Mouse (Mus musculus) megakaryocyte, embryonic 14.5 days (primary cell): ENCODE results near the gene Klhl32. TPM values are rescaled to one million over a fixed set of nuclear protein-coding genes. Genes with fewer than 3 reads are reported as not detected.

Experiments
- H3K27me3 ChIP-seq: replicated peaks from 2 replicates; pipeline ENCODE3; 2012; ENCODE audit warnings: inconsistent platforms
- H3K36me3 ChIP-seq: replicated peaks from 2 replicates; pipeline ENCODE3; 2012; ENCODE audit warnings: low read length, inconsistent platforms, mixed read lengths
- H3K4me1 ChIP-seq: 2 replicates; pipeline ENCODE4 v1.6.1; 2012; ENCODE audit warnings: inconsistent platforms
- H3K4me3 ChIP-seq: replicated peaks from 2 replicates; pipeline ENCODE3; 2012; ENCODE audit warnings: moderate library complexity, mild to moderate bottlenecking, inconsistent platforms
- H3K9me3 ChIP-seq: 2 replicates; pipeline ENCODE4 v1.6.1; 2012; ENCODE audit warnings: inconsistent platforms
- FLI1 ChIP-seq: IDR thresholded peaks from 2 replicates; pipeline ENCODE4 v1.6.1; 2012; ENCODE audit warnings: low read length, inconsistent platforms, mixed read lengths
- GATA1 ChIP-seq: IDR thresholded peaks from 3 replicates; pipeline ENCODE4 v1.6.1; 2012; ENCODE audit warnings: mixed read lengths, low read length, inconsistent platforms, borderline replicate concordance
- polyA plus RNA-seq: library from polyadenylated mRNA; stranded (reverse); fragments of >175 nt; gene quantifications from 2 replicates; pipeline ENCODE4 v1.2.3, GENCODE M21; 2012; ENCODE audit warnings: low replicate concordance; ENCODE audit not compliant: insufficient read depth

Klhl32 gene
- polyA plus RNA-seq, 1 experiment: 0.07 TPM

DNA sequence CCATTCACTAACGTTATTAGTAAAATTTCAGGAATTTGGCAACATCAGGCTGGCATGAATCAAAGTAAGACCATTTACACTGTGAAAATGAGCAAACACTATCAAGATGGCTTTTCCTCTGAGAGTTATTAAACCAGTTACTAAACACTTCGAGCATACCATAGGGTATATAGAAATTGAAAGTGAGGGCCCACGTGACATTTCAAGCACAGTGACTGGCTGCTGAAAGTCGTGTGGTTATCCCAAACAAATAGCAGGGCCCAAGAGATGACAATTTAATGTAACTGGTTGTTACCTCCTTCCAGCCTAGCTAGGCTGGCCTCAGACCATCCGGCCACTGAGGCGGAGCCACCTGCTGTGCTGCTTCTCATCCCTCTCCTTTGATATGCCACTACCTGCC, 14.8 kb upstream of the Klhl32 start:
- Histone ChIP-seq H3K27me3 (no peaks in the 10 kb centered on the region), H3K36me3 (no peaks in the 10 kb centered on the region), H3K4me1 (no peaks in the 10 kb centered on the region), H3K4me3 (no peak overlapping the region), H3K9me3 (no peaks in the 10 kb centered on the region)
- TF ChIP-seq GATA1 (no peak), FLI1 (no peak)

DNA sequence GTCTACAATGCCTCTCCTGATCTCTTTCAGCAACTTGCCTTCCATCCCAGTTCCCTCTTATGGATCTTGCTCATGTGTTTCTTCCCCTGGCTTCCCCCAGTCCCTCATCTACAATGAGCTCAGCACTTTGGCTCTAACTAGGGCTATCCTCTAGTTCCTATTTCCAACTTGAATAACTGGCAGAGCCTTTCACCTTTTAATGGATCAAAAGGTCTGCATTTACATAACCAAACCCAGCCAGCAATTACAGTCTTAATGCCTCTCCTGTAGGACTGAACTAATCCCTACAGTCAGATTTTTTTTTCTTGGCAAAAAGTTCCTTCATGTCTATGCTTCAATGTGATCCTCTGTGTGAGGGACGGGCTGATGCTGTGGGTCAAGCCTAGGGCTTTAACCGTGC, 3.5 kb downstream of the Klhl32 start:
- TF ChIP-seq FLI1 (no peak), GATA1 (no peak)
- Histone ChIP-seq H3K36me3 (no peaks in the 10 kb centered on the region), H3K4me1 (peaks cover 12% of the 10 kb centered on the region), H3K9me3 (no peaks in the 10 kb centered on the region), H3K27me3 (peaks cover 26% of the 10 kb centered on the region), H3K4me3 (no peak overlapping the region)

DNA sequence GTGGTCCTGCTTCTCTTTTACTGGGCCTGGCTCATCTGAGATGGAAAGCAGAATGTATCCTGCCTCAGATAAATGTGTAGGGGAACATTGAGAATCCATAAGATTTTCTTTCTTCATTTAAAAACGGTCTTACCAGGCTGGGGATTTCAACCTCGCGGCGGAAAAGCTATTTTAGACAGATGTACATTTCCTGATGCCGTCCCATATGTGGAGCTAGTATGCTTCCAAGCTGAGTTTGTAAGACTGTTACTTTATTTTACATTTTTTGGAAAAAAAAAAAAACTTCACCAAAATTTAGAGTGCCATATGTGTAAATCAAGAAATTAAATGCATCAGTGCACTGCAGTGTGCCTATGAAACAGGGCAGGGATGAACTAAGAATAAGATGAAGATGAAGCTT, 5.4 kb downstream of the Klhl32 start:
- Histone ChIP-seq H3K4me1 (peaks cover 4% of the 10 kb centered on the region), H3K9me3 (no peaks in the 10 kb centered on the region), H3K36me3 (no peaks in the 10 kb centered on the region), H3K4me3 (no peak overlapping the region), H3K27me3 (peaks cover 13% of the 10 kb centered on the region)
- no peak for TF ChIP-seq FLI1
- TF ChIP-seq GATA1: no peak

DNA sequence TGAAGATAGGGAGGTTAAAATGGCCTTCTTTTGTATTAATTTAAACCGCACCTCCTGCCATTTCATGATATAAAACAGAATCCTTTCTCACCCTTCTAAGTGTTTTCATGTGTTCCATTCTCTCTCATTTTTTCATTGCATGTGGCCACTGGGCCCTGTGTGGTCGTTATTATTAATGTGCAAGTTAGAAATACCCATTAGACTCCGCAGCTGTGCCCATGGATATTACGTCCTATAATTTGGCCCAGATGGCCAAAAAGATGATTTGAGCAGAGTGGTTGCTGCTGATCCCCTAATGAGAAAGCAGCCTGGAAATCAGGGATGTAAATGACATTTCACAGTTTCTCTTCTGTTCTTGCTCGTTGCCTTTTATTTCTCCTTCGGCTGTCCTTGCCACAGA, 12.4 kb downstream of the Klhl32 start:
- no peaks in the 10 kb centered on the region for H3K27me3 ChIP-seq
- H3K4me3 ChIP-seq: no peak overlapping the region

DNA sequence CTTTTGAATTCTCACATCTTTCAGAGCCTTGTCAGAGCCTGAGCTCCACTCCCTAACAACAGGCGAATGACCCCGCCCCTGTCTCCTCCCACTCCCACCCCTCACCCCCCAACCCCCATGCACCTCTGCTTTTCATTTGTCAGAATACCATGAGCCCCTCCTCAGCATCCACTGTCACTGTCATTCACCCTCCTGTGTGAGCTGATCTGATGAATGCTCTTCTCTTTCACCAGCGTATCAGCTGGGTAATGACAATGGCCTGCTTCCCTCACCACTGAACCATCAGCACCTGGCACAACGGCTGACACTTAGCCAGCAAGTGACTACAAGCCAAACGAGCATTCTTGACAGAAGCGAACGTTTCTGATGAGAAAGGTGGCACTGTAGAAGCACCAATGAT, 15.4 kb downstream of the Klhl32 start:
- TF ChIP-seq GATA1 (no peak), FLI1 (no peak)
- no peak overlapping the region for H3K4me3 ChIP-seq
- H3K27me3 ChIP-seq: no peaks in the 10 kb centered on the region
- no peaks in the 10 kb centered on the region for H3K36me3 ChIP-seq
- no peaks in the 10 kb centered on the region for H3K4me1 ChIP-seq
- H3K9me3 ChIP-seq: no peaks in the 10 kb centered on the region

More for the DNA sequence above, 12.4 kb downstream of the Klhl32 start:
- H3K9me3 ChIP-seq: no peaks in the 10 kb centered on the region
- no peaks in the 10 kb centered on the region for H3K36me3 ChIP-seq
- no peaks in the 10 kb centered on the region for H3K4me1 ChIP-seq
- no peak for TF ChIP-seq FLI1
- no peak for TF ChIP-seq GATA1

DNA sequence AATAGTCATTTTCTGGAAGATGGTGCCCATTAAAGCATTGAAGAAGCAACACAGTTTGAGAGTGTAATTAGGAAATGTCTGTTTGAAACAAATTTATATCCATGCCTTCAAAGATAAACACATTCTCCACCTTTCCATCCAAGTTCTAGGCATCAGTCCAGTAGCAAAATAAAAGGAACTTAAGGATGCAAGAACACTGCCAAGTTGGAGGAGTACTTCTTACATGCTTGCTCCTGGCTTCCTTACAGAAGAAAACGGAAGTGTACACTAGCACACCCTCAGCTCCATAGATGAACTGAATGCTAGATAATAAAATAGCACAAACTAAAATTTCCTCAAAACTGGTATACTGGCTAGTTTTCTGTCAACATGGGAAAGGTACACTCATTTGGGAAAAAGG, 42.6 kb downstream of the Klhl32 start:
- no peaks in the 10 kb centered on the region for H3K27me3 ChIP-seq
- H3K9me3 ChIP-seq: 0 out of 2 replicates have a peak, but pooled peaks cover 4% of the 10 kb centered on the region
- no peaks in the 10 kb centered on the region for H3K4me1 ChIP-seq
- H3K36me3 ChIP-seq: no peaks in the 10 kb centered on the region
- H3K4me3 ChIP-seq: no peak overlapping the region
- no peak for TF ChIP-seq FLI1
- TF ChIP-seq GATA1: no peak

DNA sequence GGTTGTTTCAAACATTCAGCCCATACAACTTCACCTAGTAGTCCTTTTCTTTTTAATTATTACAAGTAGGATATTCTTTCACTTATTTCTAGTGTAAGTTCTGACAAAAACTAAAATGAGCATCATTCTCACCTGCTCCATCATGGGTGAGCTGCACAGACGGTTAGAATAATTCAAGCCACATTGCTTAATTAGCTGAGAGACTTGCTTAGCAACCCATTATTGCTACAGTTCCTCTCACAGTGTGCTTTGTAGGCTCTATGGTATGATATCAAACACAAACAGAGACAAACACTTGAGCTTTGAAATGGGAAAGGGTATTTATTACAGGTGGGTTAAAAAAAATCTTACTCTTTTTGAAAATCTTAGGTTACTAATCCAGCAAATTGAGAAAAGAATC, 49.0 kb downstream of the Klhl32 start:
- Histone ChIP-seq H3K9me3 (no peaks in the 10 kb centered on the region), H3K36me3 (no peaks in the 10 kb centered on the region), H3K4me1 (no peaks in the 10 kb centered on the region), H3K27me3 (no peaks in the 10 kb centered on the region), H3K4me3 (no peak overlapping the region)
- no peak for TF ChIP-seq FLI1
- no peak for TF ChIP-seq GATA1

DNA sequence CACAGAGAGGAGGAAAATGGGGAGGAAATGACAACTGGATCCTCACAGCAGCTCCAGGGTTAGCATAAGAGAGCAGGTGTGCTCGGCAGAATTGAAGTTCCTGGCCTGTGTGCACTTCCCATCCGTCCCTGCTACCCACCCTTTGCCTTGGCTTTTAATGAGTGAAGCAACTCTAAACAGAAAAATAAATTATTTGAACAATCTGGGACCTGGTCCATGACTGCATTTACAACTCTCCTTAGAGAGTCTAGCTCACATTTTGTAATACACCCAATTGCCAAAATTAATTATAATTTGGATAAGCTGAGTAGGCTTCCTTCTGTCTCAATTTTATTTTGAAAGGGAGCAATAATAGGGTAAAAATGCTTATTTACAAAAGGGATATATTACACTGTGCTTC, 49.6 kb downstream of the Klhl32 start:
- Histone ChIP-seq H3K36me3 (no peaks in the 10 kb centered on the region), H3K4me1 (no peaks in the 10 kb centered on the region), H3K4me3 (no peak overlapping the region), H3K9me3 (no peaks in the 10 kb centered on the region), H3K27me3 (no peaks in the 10 kb centered on the region)
- TF ChIP-seq FLI1: no peak

DNA sequence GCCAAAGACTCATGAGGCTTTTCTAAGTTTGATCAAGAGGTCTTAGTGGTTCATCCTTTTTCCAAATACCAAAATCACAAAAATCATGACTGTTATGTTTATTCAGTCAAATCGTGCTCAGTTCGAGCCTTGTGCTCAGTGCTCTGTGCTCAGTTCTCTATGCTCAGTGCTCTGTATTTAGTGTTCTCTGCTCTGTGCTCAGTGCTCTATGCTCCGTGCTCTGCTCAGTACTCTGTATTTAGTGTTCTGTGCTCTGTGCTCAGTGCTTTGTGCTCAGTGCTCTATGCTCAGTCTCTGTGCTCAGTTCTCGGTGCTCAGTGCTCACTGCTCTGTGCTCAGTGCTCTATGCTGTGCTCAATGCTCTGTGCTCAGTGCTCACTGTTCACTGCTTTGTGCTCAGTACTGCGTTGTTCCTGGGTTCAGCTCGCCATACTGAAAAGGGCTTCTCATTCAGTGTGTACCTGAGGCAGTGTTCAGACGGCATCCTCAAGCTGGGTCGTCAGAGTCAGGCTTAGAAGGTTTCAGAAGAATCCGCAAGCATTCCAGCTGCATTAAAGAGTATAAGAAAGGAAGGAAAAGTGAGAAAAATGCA, 50.5 kb downstream of the Klhl32 start:
- H3K36me3 ChIP-seq: no peaks in the 10 kb centered on the region
- no peaks in the 10 kb centered on the region for H3K9me3 ChIP-seq
- H3K4me1 ChIP-seq: no peaks in the 10 kb centered on the region
- H3K4me3 ChIP-seq: no peak overlapping the region
- H3K27me3 ChIP-seq: no peaks in the 10 kb centered on the region
- no peak for TF ChIP-seq GATA1
- no peak for TF ChIP-seq FLI1

DNA sequence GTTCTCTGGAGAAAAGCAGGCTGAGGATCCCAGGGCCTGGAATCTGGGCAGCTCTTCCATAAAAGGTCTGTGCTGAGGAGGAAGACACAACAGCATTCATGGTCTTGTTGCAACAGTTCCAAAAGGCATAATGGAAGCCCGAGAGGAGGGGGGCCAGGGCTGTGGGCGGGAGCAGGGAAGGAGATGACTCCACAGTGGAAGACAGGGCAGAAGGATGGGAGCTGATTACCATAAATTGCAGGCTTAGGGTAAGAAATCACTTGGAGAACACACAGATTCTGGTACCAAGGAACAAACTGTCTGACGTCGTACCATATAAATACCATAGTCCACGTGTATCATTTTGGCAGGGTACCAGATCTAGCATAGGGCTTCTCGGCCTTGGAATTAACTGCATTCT, 51.9 kb downstream of the Klhl32 start:
- Histone ChIP-seq H3K9me3 (no peaks in the 10 kb centered on the region), H3K36me3 (no peaks in the 10 kb centered on the region), H3K4me1 (no peaks in the 10 kb centered on the region), H3K27me3 (no peaks in the 10 kb centered on the region), H3K4me3 (no peak overlapping the region)
- TF ChIP-seq GATA1 (no peak), FLI1 (no peak)

DNA sequence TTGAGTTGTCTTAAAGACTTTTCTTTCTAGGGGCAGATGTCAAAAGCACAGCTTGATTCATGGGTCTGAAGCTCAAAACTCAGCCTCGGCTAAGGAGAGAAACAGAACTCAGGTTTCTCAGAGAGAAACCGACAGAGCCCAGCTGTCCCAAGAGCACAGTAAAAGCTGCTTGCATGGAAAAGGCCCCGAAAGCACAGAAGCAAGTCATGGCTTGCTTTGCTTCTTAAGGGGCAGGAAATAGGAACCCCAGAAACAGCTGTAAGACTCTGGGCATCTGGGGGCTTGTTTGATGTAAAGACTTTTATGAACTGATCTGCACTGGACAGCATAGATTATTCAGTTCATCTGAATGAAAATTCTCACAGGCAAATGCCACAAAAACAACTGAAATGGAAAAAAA, 53.1 kb downstream of the Klhl32 start:
- TF ChIP-seq GATA1 (no peak), FLI1 (no peak)
- Histone ChIP-seq H3K36me3 (no peaks in the 10 kb centered on the region), H3K9me3 (no peaks in the 10 kb centered on the region), H3K4me1 (no peaks in the 10 kb centered on the region), H3K27me3 (no peaks in the 10 kb centered on the region), H3K4me3 (no peak overlapping the region)
